Mouse (Mus musculus) MEL (cell line): Measurements from ENCODE around the gene Dnajc22.

ENCODE experiments used
- E2F4 ChIP-seq: IDR thresholded peaks from 2 replicates; pipeline ENCODE4 v1.6.1; 2011; ENCODE audit warnings: low read depth, low read length, improper control_type of control experiment, borderline replicate concordance
- POLR2A ChIP-seq, 2 experiments: IDR thresholded peaks; 2 replicates each; pipeline ENCODE4 v1.6.1; 2011 to 2012; ENCODE audit warnings: low read length in 2 of 2, mild to moderate bottlenecking in 2 of 2, control low read depth in 1 of 2, improper control_type of control experiment in 1 of 2, low read depth in 1 of 2, moderate library complexity in 1 of 2; ENCODE audit not compliant: control insufficient read depth in 1 of 2, insufficient read depth in 1 of 2, poor library complexity in 1 of 2

DNA sequence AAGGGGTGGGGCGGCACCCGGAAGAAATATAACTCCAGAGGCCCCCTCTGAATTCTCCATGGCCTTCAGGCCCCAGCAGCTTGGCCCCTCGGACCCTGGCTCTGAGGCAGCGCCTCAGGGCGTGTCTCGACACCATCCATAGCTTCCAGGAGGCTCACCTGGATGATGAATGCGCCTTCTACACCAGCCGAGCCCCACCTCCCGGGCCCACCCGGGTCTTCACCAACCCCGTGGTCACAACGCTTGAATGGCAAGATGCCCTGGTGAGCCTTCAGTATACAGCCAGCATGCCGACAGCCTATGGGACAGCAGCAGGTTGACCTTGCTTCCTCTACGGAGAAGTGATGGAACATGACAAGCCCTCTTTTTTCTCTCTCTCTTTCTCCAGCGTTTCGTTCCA lies 10.1 kb upstream of the Dnajc22 start:
- no peak for TF ChIP-seq POLR2A (IDR thresholded peaks at IDR 0.05; ENCODE audit: control insufficient read depth in 1 of 2, insufficient read depth in 1 of 2, low read depth in 1 of 2, low read length in 2 of 2, poor library complexity in 1 of 2)
- no peak for TF ChIP-seq E2F4
